Mouse (Mus musculus) frontal cortex, postnatal 25 days (tissue): ENCODE measurements around the gene Hspa1a.

ENCODE experiments used
- DNase-seq, 2 experiments: peaks; one replicate each; pipeline ENCODE4 v3.0.0; 2022; ENCODE audit warnings: low spot score in 2 of 2

Hspa1a gene

GRCm38 (mm10) chr17:34946486-34947140, 25.3 kb downstream of the Hspa1a start:
- no peak for DNase-seq

GRCm38 (mm10) chr17:34944362-34944761, 27.6 kb downstream of the Hspa1a start:
- no peak for DNase-seq

- no peak for DNase-seq
These were observed 28.7 kb downstream of the Hspa1a start for GRCm38 (mm10) chr17:34943128-34943815.

- no peak for DNase-seq
These were observed 30.5 kb downstream of the Hspa1a start for GRCm38 (mm10) chr17:34941344-34942041.

GRCm38 (mm10) chr17:34937960-34938505, 33.9 kb downstream of the Hspa1a start:
- no peak for DNase-seq

GRCm38 (mm10) chr17:34934830-34935229, 37.1 kb downstream of the Hspa1a start:
- no peak for DNase-seq

- DNase-seq: no peak
These were observed 37.9 kb downstream of the Hspa1a start for GRCm38 (mm10) chr17:34934031-34934430.

- DNase-seq: no peak
These were observed 39.7 kb downstream of the Hspa1a start for GRCm38 (mm10) chr17:34932287-34932686.

- peak in 1 of 2 experiments; percentile 31 for DNase-seq
These were observed 40.2 kb downstream of the Hspa1a start for GRCm38 (mm10) chr17:34931735-34932098.

- DNase-seq: peak; percentile 93 to 97
These were observed 40.8 kb downstream of the Hspa1a start, which contains the start of gene Neu1 for GRCm38 (mm10) chr17:34931061-34931734. Gene Neu1, plus strand, starts transcription at chr17:34931253.

GRCm38 (mm10) chr17:34928841-34929240, 43.1 kb downstream of the Hspa1a start:
- no peak for DNase-seq

GRCm38 (mm10) chr17:34927306-34928019, 44.5 kb downstream of the Hspa1a start:
- DNase-seq: no peak

GRCm38 (mm10) chr17:34924258-34924657, 47.7 kb downstream of the Hspa1a start:
- DNase-seq: no peak

GRCm38 (mm10) chr17:34922939-34923338, 49.0 kb downstream of the Hspa1a start:
- DNase-seq: no peak
